Mouse (Mus musculus): ENCODE measurements around the gene Rad9b.

DNA sequence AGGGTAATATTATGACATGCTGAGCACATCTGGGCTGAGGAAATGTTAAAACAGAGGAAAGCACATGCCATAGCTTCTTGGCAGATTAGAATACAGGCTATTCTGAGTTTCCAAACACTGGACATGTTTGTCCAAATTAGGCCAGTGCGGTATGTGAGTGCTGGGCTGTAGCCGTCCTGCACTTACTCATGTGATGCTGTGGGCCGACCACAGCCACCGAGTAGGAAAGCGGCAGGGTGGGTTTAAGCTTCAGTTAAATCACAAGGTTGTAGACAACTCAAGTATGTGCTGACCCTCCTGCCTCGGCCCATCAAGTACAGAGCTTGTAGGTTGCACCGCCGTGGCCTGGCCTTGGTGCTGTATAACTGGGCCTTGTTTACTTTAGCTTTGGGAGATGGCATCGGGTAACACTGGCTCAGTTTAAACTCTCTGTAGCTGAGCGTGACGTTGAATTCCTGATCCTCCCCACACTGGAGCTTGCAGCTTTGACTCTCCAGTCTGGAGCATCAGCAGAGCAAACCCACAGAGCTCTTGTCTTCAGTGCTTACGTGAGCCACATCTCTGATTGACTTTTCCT is 33.7 kb downstream of the Rad9b start:
- TF ChIP-seq CTCF (IDR thresholded peaks at IDR 0.05; ENCODE audit: insufficient read depth, low read depth, low read length) = no peak
- no peak for TF ChIP-seq POLR2A (IDR thresholded peaks at IDR 0.05; ENCODE audit: insufficient read depth, low read depth, low read length)
